Mouse (Mus musculus): ENCODE data around the gene Sod1.
"Not testable (repeated sequence)": the region's sequence is repeated elsewhere in the genome, so short reads cannot be mapped to it uniquely, and the experiment has no call there.

Gene Sod1

DNA sequence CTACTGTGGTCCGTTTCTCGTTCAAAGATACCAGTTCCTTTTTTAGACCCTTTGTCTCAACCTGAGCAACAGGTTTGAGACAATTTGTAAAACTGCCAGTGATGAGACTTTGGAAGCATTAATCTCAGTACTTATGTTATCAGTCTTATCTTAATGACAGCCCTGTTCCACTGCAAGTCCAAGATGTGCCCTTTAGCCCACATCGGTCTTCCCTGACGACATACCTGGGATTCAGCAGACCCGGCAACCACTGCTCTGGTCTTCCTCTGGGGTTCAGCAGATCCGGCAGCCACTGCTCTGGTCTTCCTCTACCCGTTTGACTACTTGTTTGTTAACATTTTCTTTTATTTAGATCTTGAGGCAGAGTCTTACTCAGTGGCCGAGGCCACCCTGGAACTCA, 8.8 kb upstream of the Sod1 start:
- DNase-seq (ENCODE audit: low spot score), result no peak

DNA sequence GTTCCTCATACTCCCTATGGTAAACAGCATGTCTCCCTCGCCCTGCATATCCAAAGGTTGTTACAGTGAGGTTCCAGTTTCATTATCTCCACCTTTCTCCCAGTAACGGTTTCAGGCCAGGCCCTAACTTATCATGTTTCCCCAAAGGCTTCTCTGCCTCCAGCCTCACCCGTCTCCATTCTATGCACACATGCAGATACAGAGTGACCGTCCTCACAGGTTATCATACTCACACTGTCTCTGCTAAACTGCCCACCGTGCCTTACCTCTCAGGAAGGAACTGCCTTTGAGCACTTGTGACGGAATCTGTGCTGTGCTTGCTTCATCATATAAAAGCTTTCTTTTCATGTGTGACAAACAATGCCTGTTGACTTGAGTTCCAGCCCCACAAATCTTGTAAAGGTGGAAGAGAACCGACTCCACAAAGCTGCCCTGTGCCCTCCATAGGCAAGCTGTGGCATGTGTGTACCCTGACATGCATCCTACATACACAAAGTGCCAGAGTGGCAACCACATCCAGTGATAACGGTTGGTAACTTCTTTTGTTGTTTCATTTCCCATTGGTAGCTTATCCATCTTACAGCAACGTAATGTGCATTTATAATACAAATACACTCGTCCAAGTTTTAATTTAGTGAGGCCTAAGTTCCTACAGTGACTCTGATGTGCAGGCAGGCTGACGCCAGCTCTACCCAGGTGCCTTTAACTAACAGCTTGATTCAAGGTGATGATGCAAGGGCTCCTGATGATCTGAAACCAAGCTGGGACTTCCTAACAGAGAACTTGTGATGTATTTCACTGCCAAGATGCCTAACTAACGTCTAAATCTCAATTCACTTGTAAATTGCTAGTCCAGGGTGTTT, 6.8 kb upstream of the Sod1 start:
- DNase-seq (ENCODE audit: low spot score), result no peak

DNA sequence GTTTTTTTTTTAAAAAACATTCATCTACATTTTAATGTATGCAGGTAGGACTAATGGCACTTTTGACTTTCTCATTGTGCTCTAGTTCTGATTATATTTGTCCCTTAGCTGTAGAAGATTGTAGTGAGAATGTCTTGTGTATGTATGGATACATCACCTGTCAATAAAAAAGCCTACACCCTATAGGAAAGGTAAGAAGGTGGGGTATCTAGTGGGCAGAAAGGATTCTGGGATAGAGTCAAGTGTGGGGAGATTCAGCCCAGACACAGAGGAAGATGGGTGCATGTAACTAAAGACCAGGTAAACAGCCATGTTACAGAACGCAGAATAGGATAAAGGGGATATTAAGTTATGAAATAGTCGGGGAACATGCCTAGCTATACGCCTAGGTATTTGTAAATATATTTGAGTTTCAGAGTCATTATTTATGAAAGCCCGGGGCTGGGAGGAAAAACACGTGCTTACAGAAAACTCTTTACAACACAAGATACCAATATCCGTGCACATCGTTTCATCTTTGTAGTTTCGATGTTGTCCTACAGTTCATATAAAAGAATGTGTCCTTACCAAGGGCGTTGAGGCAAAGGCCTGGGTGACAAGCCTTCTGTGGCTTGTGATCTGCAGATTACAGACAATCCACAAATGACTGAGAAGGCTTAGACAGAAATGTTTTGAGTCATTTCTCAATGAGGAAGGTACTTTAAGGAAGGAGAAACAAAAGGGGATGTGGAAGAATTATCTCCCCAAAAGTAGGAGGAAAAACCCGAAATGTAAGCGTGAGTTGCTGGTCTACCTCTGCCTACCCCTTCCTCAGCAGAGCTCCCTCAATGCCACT, 5.6 kb upstream of the Sod1 start:
- no peak for DNase-seq (ENCODE audit: low spot score)

DNA sequence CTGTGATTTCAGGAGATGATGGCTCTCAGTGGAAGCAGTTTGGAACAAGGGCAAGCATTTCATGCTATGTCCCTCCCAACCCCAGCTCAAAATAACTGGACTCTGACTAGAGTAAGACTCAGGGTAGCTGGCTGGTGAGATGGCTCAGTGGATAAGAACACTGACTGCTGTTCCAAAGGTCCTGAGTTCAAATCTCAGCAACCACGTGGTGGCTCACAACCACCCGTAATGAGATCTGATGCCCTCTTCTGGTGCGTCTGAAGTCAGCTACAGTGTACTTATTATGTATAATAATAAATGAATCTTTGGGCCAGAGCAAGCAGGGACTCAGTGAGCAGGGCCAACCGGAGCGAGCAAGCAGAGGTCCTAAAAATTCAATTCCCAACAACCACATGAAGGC, 4.7 kb upstream of the Sod1 start:
- DNase-seq (ENCODE audit: low spot score), result not testable (repeated sequence)

DNA sequence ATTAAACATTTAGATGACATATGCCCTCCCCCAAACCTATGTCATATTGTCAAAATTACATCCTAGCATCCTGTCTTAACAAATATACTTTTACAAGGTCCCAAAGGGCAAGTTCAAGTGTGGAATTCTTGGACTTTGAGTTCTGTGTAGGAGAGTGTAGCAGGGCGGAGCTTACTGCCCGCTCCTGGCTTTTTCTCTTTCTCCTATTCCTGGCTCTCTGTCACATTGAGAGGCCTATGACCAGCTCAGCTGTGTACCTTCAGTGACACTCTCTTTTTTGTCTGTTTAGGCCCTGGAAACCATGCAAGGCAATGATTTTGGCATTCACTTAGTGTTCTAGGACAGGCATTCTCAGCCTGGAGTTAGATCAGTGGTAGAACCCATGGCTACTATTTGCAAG, 4.1 kb upstream of the Sod1 start:
- no peak for DNase-seq (ENCODE audit: low spot score)

DNA sequence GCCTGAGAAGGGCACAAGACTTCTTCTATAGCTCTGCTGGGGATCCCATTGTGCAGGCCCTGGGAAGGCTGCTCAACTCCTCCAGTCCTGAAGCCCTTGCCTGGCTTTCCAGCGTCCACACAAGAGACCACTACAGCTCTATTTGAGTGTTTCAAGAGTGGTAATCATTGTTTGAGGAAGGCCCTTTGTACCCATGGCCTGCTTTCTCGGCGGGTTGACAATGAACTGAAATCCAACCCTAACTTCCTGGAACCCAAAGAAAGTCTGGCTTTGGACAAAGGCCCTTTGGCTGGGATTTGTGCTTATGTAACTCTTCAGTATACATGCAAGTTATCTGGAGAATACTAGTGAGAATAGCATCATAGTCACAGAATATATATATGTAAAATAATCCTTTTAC, 3.2 kb upstream of the Sod1 start:
- DNase-seq (ENCODE audit: low spot score), result no peak

DNA sequence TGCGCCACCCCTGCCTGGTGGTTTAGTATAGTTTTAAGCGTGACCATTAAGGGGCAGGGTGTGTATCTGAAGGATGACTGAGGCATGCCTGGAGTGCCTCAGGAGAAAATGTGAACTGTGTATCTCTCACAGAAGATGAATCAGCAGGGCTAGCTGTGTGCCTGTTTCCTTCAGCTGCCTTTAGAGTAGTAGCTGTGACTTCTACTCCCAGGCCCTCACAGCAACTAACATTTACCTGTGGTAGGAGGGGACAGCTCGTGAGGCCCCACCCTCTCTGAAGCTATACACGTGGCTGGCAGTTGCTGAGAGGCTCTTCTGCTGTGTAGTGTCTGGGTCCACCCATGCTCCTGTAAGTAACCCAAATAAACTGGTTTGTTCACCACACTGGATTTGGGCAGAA, 2.6 kb upstream of the Sod1 start:
- DNase-seq (ENCODE audit: low spot score), result no peak

DNA sequence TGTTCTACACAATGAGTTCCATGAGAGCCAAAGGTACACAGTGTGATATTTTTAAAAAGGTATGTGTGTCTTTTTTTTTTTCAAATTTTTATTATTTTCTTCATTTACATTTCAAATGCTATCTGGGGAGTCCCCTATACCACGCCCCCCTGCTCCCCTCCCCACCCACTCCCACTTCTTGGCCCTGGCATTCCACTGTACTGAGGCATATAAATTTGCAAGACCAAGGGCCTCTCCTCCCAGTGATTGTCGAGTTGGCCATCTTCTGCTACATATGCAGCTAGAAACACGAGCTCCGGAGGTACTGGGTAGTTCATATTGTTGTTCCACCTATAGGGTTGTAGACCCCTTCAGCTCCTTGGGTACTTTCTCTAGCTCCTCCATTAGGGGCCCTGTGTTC, 1.1 kb upstream of the Sod1 start:
- DNase-seq (ENCODE audit: low spot score), result not testable (repeated sequence)

DNA sequence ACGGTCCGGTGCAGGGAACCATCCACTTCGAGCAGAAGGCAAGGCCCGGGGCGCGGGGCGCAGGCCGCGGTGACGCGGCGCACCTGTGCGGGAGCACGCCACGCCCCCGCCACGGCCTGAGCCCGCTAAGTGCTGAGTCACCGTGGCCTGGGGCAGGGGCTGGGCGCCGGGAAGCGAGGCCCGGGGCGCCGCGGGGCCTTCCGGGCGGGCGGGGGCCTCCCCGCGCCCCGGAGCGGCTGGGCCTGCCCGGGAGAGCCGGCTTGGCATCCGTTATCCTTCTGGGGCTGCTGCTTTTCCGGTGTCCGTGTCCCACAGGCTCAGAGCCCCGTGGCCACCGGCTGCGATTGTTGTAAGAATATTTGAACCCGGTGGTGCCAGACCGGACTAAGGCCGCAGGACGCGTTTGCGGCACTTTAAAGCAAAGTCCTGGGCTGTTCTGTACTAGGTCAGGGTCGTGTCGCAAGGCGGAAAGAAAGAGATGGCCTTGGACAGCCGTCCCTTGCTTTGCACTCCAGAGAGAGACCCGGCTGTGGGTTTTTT, 408 bp downstream of the Sod1 start:
- no peak for DNase-seq (ENCODE audit: low spot score)

DNA sequence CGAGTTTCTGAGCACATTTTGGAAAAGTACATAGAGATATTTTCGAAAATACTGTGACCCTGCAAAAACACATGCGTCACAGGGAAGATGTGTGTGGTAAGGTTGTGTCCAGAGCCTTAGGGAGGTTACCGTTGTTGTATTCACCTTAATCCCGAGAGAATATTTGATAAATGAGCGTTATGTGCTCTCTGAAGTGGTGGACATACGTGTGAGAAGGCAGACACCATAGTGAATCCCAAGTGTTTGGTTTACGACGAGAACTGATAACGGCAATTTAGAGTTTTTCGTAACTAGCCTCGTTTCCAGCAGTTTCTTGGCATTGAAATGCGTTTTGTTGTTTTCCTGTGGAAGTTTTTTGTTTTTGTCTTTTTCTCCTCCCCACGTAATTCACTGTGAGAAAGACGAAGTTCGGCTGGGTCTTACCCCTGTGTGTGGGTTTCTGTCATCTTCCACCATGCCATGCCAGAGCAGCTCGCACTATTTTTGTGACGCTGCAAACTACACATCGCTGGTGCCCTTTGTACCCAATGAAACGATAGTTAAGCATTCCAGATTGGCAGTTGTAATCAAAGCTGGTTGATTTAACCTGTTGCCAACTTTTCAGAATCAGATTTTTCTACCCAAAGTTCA, 1.0 kb downstream of the Sod1 start:
- no peak for DNase-seq (ENCODE audit: low spot score)

DNA sequence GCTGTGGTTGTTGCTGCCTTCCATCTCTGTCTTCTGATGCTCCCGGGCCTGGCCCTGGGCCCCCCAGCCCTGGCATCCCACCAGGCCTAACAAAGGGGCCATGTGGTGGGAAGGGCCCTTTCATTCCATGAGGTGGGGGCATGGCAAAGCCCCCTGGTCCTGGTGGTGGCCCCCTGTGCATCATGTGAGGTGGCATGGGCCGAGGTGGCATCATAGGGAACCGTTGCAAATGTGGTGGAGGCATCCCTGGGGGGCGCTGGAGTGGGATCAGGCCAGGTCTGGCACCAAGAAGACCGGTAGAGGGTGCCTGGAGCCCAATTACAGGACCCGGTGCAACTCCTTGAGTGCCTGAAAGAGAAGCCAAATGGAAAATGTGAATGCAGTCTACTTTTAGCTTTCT, 9.3 kb downstream of the Sod1 start:
- DNase-seq (ENCODE audit: low spot score), result no peak

DNA sequence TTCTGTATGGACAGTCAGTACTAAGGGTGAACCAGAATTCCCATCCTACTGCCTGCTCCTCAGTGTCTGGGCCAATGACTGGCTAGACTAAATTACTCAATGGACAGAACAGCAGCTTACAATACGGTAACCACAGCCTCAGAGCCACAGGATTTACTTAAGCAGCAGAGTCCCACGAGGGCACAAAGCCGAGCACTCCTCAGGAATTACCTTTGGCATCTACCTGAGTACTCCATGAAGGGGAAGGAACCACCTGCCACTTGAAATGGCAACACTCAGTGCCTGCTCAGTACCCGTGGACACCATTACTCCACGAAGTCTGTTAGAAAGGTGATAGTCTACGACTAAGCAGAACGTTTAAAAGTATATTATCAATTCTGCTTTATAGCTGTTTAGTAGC, 10.7 kb downstream of the Sod1 start:
- no peak for DNase-seq (ENCODE audit: low spot score)

DNA sequence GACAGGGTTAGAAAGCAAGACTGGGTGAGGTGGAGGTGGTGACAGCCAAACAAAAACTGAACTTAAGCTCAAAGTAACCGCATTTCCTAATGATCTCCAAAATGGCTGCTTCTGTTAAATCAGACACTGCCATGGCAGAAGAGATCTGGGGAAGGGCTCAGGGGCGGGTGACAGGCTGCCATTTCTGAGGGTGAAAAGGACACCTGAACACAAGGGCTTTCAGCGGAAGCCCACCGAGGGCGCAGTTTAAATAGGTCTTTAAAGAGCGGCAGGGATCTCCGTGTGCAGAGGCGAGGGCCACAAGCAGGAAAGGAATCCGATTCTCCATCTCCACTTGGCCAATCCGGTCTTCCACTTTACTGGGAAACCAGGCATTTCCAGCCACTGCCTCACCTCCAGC, 13.1 kb downstream of the Sod1 start:
- no peak for DNase-seq (ENCODE audit: low spot score)

DNA sequence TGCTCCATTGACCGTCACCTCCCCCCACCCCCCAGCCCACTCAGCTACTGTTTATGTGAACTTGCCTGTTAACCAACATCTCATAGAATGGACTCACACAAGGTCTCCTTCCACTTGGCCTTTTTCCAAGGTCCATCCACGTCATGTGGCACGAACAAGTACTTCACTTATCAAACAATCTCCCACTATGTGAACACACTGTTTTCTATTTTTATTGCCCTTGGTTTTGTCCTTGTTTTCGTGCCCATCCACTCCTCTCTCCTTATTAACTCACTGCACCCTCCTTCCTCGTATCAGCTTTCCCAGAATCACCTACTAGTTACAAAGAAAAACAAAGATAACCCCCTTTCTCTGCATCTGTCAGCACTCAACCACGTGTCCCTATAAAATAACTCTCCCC, 14.1 kb downstream of the Sod1 start:
- DNase-seq (ENCODE audit: low spot score), result no peak

DNA sequence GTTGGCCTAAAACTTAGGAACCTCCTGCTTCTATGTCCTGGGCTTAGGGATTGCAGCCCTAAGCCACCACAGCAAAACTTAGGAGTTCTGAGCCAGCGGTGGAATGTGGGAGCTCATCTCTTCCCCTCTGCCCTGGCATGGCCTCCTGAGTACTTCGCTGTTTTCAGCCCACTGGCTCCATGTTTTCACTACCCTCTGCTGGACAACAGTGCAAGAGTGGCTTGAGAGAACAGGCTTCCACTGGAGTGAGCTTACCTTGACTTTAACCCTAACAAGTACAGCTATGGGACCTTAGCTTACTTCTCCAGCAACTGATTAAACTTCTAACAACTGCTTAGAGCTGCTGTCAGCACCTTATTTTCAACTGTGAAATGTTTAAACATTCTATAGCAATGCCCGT, 14.6 kb downstream of the Sod1 start:
- no peak for DNase-seq (ENCODE audit: low spot score)

DNA sequence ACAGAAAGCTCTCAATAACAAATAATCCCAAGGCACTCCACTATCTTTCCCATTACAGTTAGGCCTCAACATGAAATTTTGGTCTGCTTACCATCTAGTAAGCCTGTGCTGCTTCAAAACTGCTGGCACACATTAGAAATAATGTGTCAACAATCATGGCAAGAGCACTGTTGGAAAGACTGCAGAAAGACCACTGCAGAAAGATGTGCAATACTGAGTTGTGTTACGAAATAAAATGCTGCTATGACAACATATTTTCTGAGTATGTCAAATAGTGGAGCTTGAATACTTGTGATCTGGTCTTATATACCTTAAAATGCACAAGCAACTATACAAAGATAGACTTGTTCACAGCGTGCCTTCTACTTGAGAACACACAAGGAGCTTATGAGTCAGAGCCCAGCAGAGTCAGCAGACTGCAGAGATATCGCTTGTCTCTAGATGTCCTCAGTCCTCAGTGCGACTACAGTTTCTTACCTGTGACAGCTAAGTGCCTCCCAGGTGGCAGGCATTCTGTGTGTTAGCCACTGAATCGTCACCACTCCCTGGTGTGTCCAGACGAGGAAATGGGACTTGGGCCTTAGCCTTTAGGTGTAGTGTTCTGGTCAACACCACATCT, 18.7 kb downstream of the Sod1 start:
- no peak for DNase-seq (ENCODE audit: low spot score)

DNA sequence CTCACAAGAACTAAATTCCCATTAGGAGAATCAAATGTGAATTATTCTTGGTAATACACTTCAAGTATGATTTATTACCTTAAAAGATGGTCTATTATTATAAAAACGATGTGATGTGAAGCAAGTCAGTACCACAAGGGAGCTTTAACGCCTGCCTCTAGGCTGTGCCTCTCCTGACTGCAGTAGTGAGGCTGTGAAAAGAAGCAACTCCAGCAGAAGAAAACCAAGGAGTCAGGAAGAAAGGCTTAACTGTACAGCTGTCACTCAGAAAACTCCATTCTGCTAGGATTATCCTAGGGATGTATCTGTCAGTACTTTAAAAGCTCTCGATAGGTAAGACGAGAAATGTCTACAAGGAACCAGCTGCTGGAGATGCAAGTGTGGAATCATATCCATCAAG, 21.3 kb downstream of the Sod1 start:
- DNase-seq (ENCODE audit: low spot score), result no peak

DNA sequence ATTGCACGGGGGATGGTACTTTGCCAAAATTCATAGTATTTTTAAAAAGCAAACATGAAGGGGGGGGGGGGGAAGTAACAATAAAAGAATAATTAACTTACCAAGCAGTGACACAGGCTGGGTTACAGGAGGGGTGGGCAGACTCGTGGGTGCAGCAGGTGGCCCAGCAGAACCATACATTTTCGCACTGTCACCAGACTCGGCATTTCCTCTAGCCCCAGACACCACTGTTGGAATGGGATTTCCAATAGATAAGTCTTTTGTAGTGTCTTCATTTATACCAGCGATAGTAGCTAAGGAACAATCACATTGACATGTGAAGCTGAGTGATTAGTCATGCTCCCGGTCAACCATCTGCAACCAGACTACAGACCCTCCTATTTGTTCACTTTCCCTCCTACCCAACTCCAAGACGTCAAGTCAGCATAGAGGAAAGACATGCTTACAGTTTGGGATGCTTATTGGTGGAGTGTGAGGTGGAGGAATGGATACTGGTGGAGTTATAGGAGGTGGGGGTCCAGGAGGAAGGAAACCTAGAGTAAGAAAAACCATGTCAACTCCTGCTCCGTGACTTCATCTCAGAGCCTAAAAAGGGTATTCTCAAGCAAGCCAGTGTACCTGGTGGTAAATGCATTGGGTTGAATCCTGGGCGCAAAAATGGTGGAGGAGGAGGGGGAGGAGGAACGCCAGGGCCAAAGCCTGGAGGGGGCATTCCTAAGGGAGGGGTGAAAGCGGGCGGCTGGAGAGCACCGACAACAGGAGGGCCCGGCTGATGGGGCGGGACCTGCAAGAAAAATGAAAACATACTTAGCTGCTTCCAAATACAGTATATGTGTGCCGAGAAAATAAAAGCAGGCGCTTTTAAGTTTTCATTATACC, 22.1 kb downstream of the Sod1 start:
- DNase-seq (ENCODE audit: low spot score), result no peak

DNA sequence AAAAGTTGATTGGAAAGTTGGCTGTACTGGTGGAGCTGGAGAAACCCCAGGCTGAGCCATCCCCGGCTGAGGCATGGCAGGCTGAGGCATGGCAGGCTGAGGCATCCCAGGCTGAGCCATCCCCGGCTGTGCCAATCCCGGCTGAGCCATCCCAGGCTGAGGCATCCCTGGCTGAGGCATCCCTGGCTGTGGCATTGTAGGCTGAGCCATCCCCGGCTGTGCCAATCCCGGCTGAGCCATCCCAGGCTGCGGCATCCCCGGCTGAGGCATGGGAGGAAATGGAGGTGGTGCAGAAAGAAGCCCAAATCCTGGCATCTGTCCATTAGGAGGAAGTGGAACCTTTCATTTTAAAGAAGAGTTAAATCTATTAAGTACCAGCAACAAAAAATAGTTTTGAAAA, 29.5 kb downstream of the Sod1 start:
- no peak for DNase-seq (ENCODE audit: low spot score)

DNA sequence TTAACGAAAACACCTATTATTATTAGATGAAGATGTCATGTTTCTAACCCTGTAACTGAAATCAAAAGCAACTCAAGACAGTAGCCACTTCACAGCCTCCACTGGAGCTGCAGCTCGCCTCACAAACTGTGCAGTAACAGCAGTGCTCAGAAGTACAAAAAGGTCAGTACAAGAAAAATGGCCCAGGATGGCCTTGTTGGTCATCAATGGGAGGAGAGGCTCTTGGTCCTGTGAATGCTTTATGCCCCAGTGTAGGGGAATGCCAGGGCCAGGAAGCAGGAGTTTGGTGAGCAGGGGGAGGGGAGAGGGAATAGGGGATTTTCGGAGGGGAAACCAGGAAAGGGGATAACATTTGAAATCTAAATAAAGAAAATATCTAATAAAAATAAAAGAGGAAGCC, 30.7 kb downstream of the Sod1 start:
- not testable (repeated sequence) for DNase-seq (ENCODE audit: low spot score)

DNA sequence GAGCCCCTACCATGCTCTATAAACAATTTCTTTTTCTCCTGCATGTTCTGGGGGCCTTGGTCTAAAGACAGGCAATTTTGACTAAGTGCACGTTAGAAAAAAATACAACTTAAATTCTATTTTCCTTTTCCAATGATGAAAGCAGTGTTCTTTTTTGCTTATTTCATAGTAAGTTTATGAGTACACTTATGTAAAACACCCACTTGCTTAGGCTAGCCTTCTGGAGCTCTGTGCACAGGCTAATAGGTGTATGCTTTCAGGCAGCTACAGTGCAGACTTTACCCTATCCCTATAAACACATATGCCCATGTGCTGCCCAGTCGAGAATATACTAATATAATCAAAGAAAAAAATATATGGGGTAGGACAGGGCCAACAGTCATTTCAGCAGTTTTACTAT, 32.0 kb downstream of the Sod1 start:
- DNase-seq (ENCODE audit: low spot score), result no peak

Data from testis, postnatal 10 days (tissue).